Comparison of ENCODE assay signal across 1 mouse cellular context in the genomic region with DNA sequence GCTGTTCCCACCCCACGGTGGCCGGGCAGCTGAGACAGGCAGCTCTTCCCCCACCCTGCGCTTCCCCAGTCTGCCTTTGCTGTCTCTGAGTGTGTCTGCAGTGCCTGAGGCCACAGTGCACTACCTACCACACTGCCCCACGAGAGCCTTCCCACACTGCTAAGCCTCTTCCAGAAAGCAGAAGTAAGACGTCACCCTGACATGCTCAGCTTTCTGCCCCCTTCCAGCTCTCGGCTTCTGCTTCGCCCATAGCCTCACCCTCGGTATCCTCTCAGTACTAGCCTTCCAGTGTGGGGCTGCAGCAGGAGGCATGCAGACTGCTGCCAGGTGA.
TF ChIP-seq lines count a peak whose summit lies in the region.

No protein-coding gene starts in this region.

TF ChIP-seq in MEL, 35 proteins besides CTCF, POLR2A, EP300 and RAD21:
- TF ChIP-seq BHLHE40 (IDR thresholded peaks at IDR 0.05; ENCODE audit: borderline replicate concordance, low read depth, low read length), result no peak
- TF ChIP-seq TBP (IDR thresholded peaks at IDR 0.05; ENCODE audit: low read depth, low read length), result no peak
- no peak for TF ChIP-seq ZNF384 (IDR thresholded peaks at IDR 0.05; ENCODE audit: low read depth, low read length)
- TF ChIP-seq NRF1 (IDR thresholded peaks at IDR 0.05; ENCODE audit: insufficient read depth, low read depth, low read length, poor library complexity, severe bottlenecking), result no peak
- no peak for TF ChIP-seq SIN3A (IDR thresholded peaks at IDR 0.05; ENCODE audit: low read length)
- no peak for TF ChIP-seq MYC (IDR thresholded peaks at IDR 0.05; ENCODE audit: low read depth, low read length)
- TF ChIP-seq ZC3H11A (IDR thresholded peaks at IDR 0.05; ENCODE audit: low read depth, low read length), result no peak
- TF ChIP-seq MYB (IDR thresholded peaks at IDR 0.05; ENCODE audit: low read depth, low read length), result no peak
- TF ChIP-seq SMC3 (IDR thresholded peaks at IDR 0.05; ENCODE audit: low read depth, low read length), result no peak
- no peak for TF ChIP-seq MEF2A (IDR thresholded peaks at IDR 0.05; ENCODE audit: extremely low read depth, insufficient replicate concordance, low read depth, low read length, poor library complexity, severe bottlenecking)
- TF ChIP-seq KAT2A (conservative IDR thresholded peaks at IDR 0.05; ENCODE audit: low read depth, low read length), result no peak
- TF ChIP-seq TAL1 (IDR thresholded peaks at IDR 0.05; ENCODE audit: low read length), result no peak
- no peak for TF ChIP-seq CHD2 (IDR thresholded peaks at IDR 0.05; ENCODE audit: low read length)
- no peak for TF ChIP-seq GATA1 (IDR thresholded peaks at IDR 0.05; ENCODE audit: low read depth, low read length)
